Mouse (Mus musculus) ES-Bruce4 (cell line): ENCODE data around the gene Sult3a2.
"Not testable (repeated sequence)": the region's sequence is repeated elsewhere in the genome, so short reads cannot be mapped to it uniquely, and the experiment has no call there.

Source experiments
- CTCF ChIP-seq: IDR thresholded peaks from one replicate; pipeline ENCODE4 v1.8.1; 2011; ENCODE audit warnings: low read depth, low read length
- EP300 ChIP-seq: IDR thresholded peaks from 2 replicates; pipeline ENCODE4 v1.6.1; 2011; ENCODE audit warnings: low read depth, low read length; ENCODE audit not compliant: insufficient read depth
- POLR2A ChIP-seq: IDR thresholded peaks from one replicate; pipeline ENCODE4 v1.8.1; 2011; ENCODE audit warnings: low read length; ENCODE audit not compliant: insufficient read depth

- TF ChIP-seq CTCF, POLR2A, EP300: not testable (repeated sequence)
Measured at GRCm38 (mm10) chr10:33735251-33735650, 51.3 kb downstream of the Sult3a2 start.
